Mouse (Mus musculus) embryonic fibroblast, embryonic 13.5 days (primary cell): ENCODE measurements at regions not wholly inside any gene's neighbourhood (a gene's known extent, or its start where the extent isn't known, plus 50 kb on each side); places are given as distances from the start of the nearest gene placed in this dataset.

Experiments
- H3K27ac ChIP-seq: 2 replicates; pipeline ENCODE4 v1.5.1; 2012; ENCODE audit warnings: low read length, control low read depth, inconsistent platforms; ENCODE audit not compliant: insufficient read depth
- H3K4me1 ChIP-seq: 2 replicates; pipeline ENCODE4 v1.6.1; 2011; ENCODE audit warnings: low read length; ENCODE audit not compliant: control insufficient read depth, insufficient read depth
- H3K4me3 ChIP-seq: 2 replicates; pipeline ENCODE4 v1.5.1; 2011; ENCODE audit warnings: mild to moderate bottlenecking, control low read depth, low read length; ENCODE audit not compliant: insufficient read depth
- CTCF ChIP-seq: IDR thresholded peaks from 2 replicates; pipeline ENCODE4 v1.5.1; 2011; ENCODE audit warnings: mild to moderate bottlenecking, control low read depth, low read length, moderate library complexity, borderline replicate concordance; ENCODE audit not compliant: insufficient read depth
- POLR2A ChIP-seq: IDR thresholded peaks from 2 replicates; pipeline ENCODE4 v1.6.1; 2011; ENCODE audit warnings: low read depth, mild to moderate bottlenecking, control low read depth, low read length, moderate library complexity

DNA sequence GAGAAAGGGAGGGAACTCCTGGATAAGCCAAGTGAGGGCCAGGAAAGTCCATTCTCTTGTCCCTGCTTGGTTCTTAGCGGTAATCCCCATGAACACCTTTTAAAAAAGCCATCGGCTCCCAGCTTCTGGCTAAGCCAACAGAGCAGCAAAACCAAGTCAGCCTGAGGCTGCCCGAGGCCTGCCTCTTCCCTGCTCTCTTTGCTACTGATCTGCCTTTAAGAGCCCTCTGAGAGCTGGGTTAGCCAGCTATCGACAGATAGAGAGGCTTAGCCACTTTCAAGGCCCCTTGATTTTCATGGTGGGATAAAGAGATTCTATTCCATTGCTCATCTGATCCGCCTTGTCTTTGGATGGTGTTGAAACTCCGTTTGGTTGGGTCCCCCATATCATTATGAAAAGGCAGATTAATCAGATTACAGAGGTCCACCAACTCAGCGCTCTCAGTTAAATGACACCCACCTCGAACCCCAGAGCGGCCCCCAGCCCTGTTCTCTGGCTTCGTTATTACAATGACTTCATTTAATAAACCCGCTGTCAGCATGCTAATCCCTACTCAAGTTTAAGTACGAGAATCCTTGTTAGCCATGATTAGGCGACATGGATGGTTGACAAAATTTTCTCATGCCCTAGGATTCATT is 66.1 kb downstream of the Slc4a3 start:
- H3K27ac ChIP-seq, result no peak overlapping the region
- H3K4me3 ChIP-seq, result no peak overlapping the region
- no peak for TF ChIP-seq POLR2A
- no peak for TF ChIP-seq CTCF
- no peaks in the 10 kb centered on the region for H3K4me1 ChIP-seq

DNA sequence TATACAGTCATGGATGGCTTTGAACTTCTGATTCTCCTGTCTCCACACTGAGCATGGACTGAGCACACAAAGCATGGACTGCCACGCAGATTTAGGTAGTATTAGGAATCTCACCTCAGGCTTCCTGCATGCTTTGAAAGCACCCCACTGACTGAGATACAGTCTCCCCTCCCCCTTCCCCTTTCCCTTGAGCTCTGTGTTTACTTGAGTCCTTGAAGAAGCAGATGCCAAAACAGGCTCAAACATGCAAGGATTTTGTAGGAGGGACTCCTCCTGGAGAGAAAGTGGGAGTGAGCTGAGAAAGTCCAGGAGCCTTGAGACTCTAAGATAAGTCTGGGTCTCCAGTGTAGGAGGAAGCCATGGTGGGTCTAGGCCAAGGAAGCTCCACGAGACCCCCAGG is 67.1 kb downstream of the Slc4a3 start:
- H3K4me1 ChIP-seq, result no peaks in the 10 kb centered on the region
- H3K4me3 ChIP-seq, result no peak overlapping the region
- TF ChIP-seq CTCF, result no peak
- H3K27ac ChIP-seq, result no peak overlapping the region

DNA sequence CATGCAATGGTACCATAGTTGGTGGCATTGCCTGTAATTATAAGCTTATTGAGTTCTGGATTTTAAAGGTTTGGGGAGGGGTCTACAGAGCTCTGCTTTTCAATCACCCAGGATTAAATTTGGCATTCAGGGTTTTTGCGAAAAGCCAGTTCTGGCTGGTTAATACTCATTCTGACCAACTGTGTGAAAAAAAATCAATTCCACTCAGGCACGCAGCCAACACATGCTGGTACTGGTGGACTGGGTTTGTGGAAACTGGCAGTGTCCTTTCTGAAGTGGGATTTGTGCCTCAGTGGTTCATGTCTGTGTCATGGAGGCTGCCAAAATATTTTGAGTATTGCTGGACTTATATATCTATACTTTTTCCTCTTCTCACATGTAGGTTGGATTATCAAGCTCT is 70.9 kb downstream of the Slc4a3 start:
- no peaks in the 10 kb centered on the region for H3K4me1 ChIP-seq
- no peak overlapping the region for H3K4me3 ChIP-seq
- H3K27ac ChIP-seq, result no peak overlapping the region
- TF ChIP-seq CTCF, result no peak

DNA sequence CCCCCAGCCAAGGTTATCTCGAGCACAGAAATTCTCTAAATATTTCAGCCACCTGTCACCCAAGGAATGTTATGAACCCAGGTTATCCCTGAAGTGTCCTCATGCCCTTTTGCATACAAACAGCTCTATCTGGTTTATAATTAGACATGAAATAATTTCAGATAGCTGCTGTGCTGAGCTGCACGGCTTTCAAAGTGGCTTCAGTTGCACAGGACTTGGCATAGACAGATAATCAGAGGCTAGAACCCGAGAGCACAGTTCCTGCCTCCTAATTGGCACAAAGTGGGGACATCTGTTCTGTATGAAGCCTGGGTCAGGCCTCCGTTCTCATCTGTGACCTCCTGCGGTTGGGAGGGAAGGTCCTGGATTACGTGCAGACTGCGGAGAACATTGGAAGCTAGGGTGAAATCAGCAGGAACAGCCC is 72.3 kb downstream of the Slc4a3 start:
- H3K4me1 ChIP-seq, result no peaks in the 10 kb centered on the region
- TF ChIP-seq POLR2A (no peak), CTCF (no peak)
- H3K4me3 ChIP-seq, result no peak overlapping the region
- no peak overlapping the region for H3K27ac ChIP-seq

DNA sequence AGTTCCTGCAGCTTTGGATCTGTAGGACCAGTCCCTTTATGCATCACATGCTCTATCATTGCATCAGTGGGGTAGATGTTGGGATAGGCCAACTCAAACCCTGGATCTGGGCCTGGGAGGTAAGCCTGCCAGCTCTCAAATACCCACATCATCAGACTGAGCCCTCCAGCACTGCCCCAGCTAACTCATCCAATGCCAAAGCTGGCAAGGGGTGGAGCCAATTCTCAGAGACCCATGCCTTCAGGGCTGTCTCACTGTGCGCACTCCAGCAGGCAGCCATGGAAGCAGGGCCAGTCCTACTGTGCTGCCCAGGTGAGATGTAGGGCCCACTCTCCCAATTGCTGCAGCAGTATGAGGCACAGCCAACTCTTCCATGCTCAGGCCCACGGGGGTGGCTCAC is 84.2 kb downstream of the Slc4a3 start:
- no peak for TF ChIP-seq POLR2A
- no peak for TF ChIP-seq CTCF
- Histone ChIP-seq H3K4me3 (no peak overlapping the region), H3K27ac (no peak overlapping the region), H3K4me1 (no peaks in the 10 kb centered on the region)

DNA sequence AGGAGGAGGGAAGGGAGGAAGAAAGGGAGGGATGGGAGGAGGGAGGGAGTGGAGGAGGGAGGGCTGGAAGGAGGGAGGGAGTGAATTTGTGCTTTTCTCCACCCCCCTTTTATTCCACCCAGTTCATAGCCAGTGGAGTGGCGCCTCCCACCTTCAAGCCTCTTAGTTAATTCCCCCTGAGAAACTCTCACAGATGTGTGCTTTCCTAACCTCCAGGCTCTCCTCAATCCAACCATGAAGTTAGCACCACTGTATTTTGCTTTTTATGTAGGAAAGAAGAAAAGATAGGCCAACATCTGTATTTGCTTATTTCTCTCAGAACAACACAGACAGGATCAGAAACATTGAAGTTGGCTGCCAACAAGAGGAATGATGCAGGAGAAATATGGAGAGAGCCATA is 85.7 kb downstream of the Slc4a3 start:
- H3K27ac ChIP-seq, result no peak overlapping the region
- H3K4me3 ChIP-seq, result no peak overlapping the region
- no peaks in the 10 kb centered on the region for H3K4me1 ChIP-seq
- TF ChIP-seq POLR2A, result no peak
- TF ChIP-seq CTCF, result no peak

DNA sequence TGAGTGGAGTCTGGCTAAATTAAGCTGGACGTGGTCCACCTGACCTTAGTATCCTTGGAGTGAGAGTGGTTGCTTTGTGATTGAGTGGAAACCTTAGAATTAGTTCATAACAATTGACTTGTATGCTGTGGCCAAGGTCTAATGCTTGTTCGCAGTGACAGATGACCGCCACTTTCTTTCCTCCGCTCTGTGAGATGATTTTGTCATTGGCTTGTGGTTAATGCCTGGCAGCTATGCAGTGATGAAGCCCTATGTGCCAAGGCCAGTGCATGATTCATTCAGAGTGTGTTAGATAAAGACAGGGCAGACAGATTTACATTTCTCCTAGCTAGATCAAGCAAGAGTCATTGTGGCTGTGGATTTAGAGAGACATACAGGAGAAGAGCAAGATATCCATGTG is 89.5 kb downstream of the Slc4a3 start:
- Histone ChIP-seq H3K4me1 (no peaks in the 10 kb centered on the region), H3K4me3 (no peak overlapping the region), H3K27ac (no peak overlapping the region)
- TF ChIP-seq CTCF, result no peak

DNA sequence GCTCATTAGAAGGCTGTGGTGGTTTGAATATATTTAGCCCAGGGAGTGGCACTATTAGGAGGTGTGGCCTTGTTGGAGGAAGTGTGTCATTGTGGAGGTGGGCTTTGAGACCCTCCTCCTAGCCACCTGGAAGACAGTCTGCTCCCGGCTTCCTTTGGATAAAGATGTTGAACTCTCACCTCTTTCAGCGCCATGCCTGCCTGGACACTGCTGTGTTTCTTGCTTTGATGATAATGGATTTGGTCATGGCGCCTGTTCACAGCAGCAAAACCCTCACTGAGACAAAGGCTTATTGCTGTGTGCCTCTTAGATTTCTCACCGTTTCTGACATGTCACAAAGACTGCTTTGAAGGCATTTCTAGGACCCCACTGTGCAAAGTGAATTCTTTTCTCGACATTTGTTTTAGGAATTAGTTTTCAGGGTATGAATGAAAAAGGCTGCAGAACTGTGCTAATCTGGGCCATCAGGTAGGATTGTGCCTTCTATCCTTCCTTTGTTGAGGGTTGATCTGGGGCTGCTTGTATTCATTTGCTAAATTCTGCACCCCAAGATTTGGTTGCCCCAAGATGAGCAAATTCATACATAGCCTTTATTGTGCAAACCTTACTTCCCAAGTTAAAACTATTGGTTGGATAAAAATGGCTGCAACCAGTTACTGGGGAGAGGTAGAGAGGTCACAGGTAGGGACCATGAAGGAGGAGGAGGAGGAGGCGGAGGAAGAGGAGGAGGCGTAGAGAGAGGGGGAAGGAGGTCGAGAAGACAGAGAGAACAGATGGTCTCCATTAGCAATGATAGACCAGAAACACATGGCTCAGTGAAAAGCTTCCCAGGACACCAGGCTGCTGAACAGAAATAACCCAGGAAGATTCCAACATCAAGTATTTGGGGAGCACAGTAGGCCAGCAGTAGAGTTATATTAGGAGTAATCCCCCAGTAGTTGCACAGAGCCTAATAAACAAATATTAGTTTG is 93.2 kb downstream of the Slc4a3 start:
- H3K4me1 ChIP-seq, result no peaks in the 10 kb centered on the region
- H3K4me3 ChIP-seq, result no peak overlapping the region
- H3K27ac ChIP-seq, result no peak overlapping the region
- TF ChIP-seq CTCF (no peak), POLR2A (no peak)

DNA sequence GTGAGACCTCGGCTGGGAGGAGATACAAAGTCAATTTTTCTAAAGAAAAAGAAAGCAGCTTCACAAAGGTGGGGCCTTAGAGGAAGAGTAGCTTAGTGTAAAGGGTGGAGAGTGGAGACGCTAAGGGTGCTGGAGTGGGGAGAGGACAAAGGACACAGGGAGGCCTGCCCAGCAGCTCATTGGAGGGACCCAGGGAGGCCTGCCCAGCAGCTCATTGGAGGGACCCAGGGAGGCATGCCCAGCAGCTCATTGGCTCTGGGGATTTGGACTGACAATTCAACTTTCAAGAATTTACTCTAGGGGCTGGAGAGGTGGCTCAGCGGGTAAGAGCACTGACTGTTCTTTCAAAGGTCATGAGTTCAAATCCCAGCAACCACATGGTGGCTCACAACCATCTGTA is 96.4 kb downstream of the Slc4a3 start:
- Histone ChIP-seq H3K4me1 (no peaks in the 10 kb centered on the region), H3K27ac (no peak overlapping the region), H3K4me3 (no peak overlapping the region)
- TF ChIP-seq CTCF (no peak), POLR2A (no peak)

DNA sequence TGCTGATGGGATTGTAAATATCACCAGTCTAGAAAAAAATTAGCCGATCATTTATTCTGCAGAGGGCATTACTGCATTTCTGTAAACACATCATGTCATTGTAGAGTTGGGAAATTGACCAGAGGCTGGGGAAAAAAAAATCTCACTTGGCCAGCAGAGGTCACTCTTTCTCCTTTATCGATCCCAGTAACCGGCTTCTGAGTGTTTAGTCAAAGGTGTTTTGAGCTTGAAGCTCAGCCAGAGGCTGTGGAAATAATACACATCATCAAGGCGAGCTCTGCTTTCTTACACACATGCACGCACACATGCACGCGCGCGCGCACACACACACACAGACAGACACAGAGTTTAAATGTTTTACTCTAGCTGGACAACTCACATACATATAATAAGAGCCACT is 106.5 kb downstream of the Slc4a3 start:
- no peaks in the 10 kb centered on the region for H3K4me1 ChIP-seq
- H3K27ac ChIP-seq, result no peak overlapping the region
- no peak overlapping the region for H3K4me3 ChIP-seq
- TF ChIP-seq POLR2A (no peak), CTCF (no peak)
